Comparison of ENCODE assay signal across 25 mouse cellular contexts in the genomic region with DNA sequence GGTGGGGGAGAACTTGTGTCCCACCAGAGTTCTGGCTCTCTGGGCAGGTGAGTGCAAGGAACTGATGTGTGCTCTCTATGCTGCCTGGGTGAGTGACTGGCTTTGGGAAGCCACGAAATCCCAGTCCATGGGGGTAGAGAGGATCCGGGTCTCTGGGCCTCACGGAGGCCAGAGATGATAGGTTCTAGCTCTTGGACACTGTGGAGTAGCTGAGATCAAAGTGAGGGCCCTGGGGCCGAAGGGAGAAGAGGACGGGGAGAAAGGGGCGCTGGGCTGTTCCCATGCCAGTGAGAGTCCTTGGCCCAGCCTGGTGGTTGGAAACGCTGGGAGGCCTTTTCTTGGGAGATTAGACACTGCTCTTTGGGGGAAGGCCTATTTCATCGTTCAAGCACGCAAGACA.
"Had no signal": no experiment of that assay in that cellular context is flagged by ENCODE, and none has a peak within 500 bp of the region (broad histone marks: within the 10 kb centered on the region; RNA-seq: fewer than 3 reads in every experiment).

No protein-coding gene starts in this region.

- H3K27ac ChIP-seq: embryonic facial prominence, embryonic 10.5 days; embryonic facial prominence, embryonic 12.5 days; embryonic facial prominence, embryonic 13.5 days; embryonic facial prominence, embryonic 15.5 days; forebrain, embryonic 10.5 days; forebrain, embryonic 12.5 days; forebrain, embryonic 13.5 days; forebrain, embryonic 15.5 days; gastrocnemius, adult 2 months; heart, adult 2 months had no signal

- DNase-seq: cerebellum, adult 8-10 months; cerebellum, adult 9-10 months; cerebellum, adult 9-11 months; cerebellum, postnatal 10 days; cerebellum, postnatal 14 days; cerebellum, postnatal 25 days; cerebellum, postnatal 36 days; embryo, embryonic 11 days; forebrain, postnatal 0 days; gastrocnemius, adult 2 months; gastrocnemius, postnatal 10 days; gastrocnemius, postnatal 14 days; gastrocnemius, postnatal 25 days; gastrocnemius, postnatal 36 days; heart, adult 18-20 months had no signal

- H3K4me3 ChIP-seq: embryonic facial prominence, embryonic 10.5 days; embryonic facial prominence, embryonic 12.5 days; embryonic facial prominence, embryonic 13.5 days; embryonic facial prominence, embryonic 15.5 days; erythroblast, embryonic 14.5 days; forebrain, embryonic 10.5 days; forebrain, embryonic 12.5 days; forebrain, embryonic 13.5 days; forebrain, embryonic 15.5 days; gastrocnemius, adult 2 months; heart, adult 2 months had no signal

- H3K9me3 ChIP-seq: embryonic facial prominence, embryonic 10.5 days; embryonic facial prominence, embryonic 12.5 days; embryonic facial prominence, embryonic 13.5 days; embryonic facial prominence, embryonic 15.5 days; forebrain, embryonic 10.5 days; forebrain, embryonic 12.5 days; forebrain, embryonic 13.5 days; forebrain, embryonic 15.5 days had no signal

- H3K4me1 ChIP-seq: embryonic facial prominence, embryonic 10.5 days; embryonic facial prominence, embryonic 12.5 days; embryonic facial prominence, embryonic 13.5 days; embryonic facial prominence, embryonic 15.5 days; forebrain, embryonic 10.5 days; forebrain, embryonic 12.5 days; forebrain, embryonic 13.5 days; forebrain, embryonic 15.5 days had no signal

- H3K27me3 ChIP-seq: embryonic facial prominence, embryonic 12.5 days; embryonic facial prominence, embryonic 13.5 days; embryonic facial prominence, embryonic 15.5 days; forebrain, embryonic 12.5 days; forebrain, embryonic 13.5 days; forebrain, embryonic 15.5 days had no signal
